Mouse (Mus musculus): ENCODE data around the gene 3110001I22Rik. TPM values are rescaled to one million over a fixed set of nuclear protein-coding genes. Genes with fewer than 3 reads are reported as not detected.
"Not testable (repeated sequence)": the region's sequence is repeated elsewhere in the genome, so short reads cannot be mapped to it uniquely, and the experiment has no call there.

3110001I22Rik gene
- polyA plus RNA-seq, 1 experiment from 2014 or later = 2.0 TPM

DNA sequence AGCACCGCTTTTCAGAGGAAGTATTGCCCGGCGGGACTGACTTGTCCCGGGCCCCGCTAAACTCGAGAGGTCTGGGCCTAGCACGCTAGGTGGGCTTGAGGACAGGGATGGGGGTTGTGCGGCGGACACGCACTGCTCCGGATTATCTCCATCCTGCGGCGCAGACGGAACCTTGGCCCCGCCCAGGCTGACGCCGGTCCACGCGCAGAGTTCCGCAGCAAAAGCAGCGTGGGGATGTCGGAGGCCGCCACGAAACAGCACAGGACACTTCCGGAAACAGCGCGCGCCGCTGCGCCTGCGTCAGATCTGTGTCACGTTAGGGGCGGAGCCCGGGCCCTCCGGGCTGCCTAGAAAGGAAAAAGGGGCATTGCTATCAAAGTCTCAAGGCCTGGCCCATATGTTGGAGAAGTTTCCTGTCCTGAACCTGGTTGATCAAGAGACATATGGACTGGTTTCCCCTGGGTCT, 3.8 kb upstream of the 3110001I22Rik start, which contains the start of gene Parn:
TSS of gene Parn (minus strand) at position 293 of the 466 bp plus-strand sequence.
- WGBS (ENCODE audit: insufficient replicate concordance) = under 1% methylated on average over 35 of the region's 35 CpGs
- peak; percentile 78 for ATAC-seq (ENCODE audit: low read depth)

DNA sequence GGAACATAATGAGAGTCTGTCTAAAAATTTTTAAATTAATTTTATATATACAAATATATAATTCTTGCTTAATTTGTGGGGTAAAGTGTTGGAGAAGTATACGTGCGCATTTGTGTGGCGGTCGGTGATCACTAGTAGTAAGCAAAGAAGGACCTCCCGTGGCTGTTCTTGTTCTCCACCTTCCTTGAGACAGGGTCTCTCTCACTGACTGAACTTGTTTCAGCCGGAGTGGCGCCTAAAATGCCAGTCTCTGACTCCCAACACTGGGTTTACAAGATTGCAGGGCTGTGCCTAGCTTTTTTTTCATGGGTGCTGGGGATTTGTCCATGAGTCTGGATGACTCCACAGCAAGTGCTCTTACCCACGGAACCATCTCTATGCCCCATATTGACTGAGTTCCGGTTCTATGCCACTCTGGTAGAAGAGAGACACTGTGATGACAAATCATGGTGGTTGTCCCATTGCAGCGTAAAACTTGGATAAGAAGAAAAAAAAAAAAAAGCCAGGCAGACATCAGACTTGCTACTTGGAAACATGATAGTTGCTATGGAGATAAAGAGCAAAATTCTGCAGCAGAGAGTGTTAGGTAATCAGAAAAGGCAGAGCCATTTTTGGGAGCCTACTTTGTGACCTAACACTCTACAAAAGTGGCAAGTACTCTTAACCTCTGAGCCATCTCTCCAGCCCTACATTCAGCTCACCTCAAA, 3.2 kb upstream of the 3110001I22Rik start:
- 60% methylated on average over 10 of the region's 10 CpGs for WGBS (ENCODE audit: insufficient replicate concordance)
- Histone ChIP-seq H3K36me3 (ENCODE audit: control insufficient read depth, insufficient read depth) (no peaks in the 10 kb centered on the region), H3K4me1 (ENCODE audit: control insufficient read depth, low read depth, low read length) (peaks cover 26% of the 10 kb centered on the region), H3K27ac (ENCODE audit: low read length) (peak overlapping the region; percentile 74), H3K27me3 (ENCODE audit: control insufficient read depth, insufficient read depth, low read depth, low read length) (no peaks in the 10 kb centered on the region), H3K4me2 (ENCODE audit: low read depth, low read length) (peak overlapping the region; percentile 82), H3K4me3 (ENCODE audit: low read depth, low read length) (peak overlapping the region; percentile 87), H3K9me3 (replicated peaks; ENCODE audit: control insufficient read depth, low read length) (no peaks in the 10 kb centered on the region), H3K9ac (ENCODE audit: low read depth, low read length) (peak overlapping the region; percentile 83)
- no peak for ATAC-seq (ENCODE audit: low read depth)

More for the DNA sequence above, 3.8 kb upstream of the 3110001I22Rik start, which contains the start of gene Parn:
- peaks cover 22% of the 10 kb centered on the region for H3K4me1 ChIP-seq (ENCODE audit: control insufficient read depth, low read depth, low read length)
- no peaks in the 10 kb centered on the region for H3K36me3 ChIP-seq (ENCODE audit: control insufficient read depth, insufficient read depth)
- peak within 1 kb of the TSS; percentile 87 for H3K4me3 ChIP-seq (ENCODE audit: low read depth, low read length)
- no peaks in the 10 kb centered on the region for H3K9me3 ChIP-seq (replicated peaks; ENCODE audit: control insufficient read depth, low read length)
- H3K4me2 ChIP-seq (ENCODE audit: low read depth, low read length) = peak within 1 kb of the TSS; percentile 82
- H3K27ac ChIP-seq (ENCODE audit: low read length) = peak within 1 kb of the TSS; percentile 74
- H3K27me3 ChIP-seq (ENCODE audit: control insufficient read depth, insufficient read depth, low read depth, low read length) = no peaks in the 10 kb centered on the region
- H3K9ac ChIP-seq (ENCODE audit: low read depth, low read length) = peak within 1 kb of the TSS; percentile 83

DNA sequence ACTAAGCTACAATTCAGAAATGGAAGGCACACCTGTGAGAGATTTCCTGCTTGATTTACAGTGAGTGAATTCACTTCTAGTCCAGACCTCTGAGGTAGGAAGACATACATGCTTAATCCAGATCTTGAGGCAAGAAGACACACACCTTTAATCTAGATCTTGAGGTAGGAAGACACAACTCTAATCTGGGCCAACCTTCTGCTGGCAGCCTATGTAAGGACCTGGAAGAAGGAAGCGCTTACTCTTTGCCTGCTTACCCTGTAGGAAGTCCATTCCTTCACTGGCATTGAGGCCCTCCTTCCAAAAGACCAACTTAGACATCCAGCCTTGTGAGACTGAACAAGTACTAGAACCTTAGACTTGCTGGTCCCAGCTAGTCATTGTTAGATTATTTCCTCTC, 2.4 kb upstream of the 3110001I22Rik start:
- Histone ChIP-seq H3K4me3 (ENCODE audit: low read depth, low read length) (no peak overlapping the region), H3K27me3 (ENCODE audit: control insufficient read depth, insufficient read depth, low read depth, low read length) (no peaks in the 10 kb centered on the region), H3K36me3 (ENCODE audit: control insufficient read depth, insufficient read depth) (no peaks in the 10 kb centered on the region), H3K4me1 (ENCODE audit: control insufficient read depth, low read depth, low read length) (peaks cover 26% of the 10 kb centered on the region), H3K9me3 (replicated peaks; ENCODE audit: control insufficient read depth, low read length) (no peaks in the 10 kb centered on the region), H3K27ac (ENCODE audit: low read length) (no peak overlapping the region), H3K9ac (ENCODE audit: low read depth, low read length) (no peak overlapping the region), H3K4me2 (ENCODE audit: low read depth, low read length) (no peak overlapping the region)
- ATAC-seq (ENCODE audit: low read depth) = no peak
- WGBS (ENCODE audit: insufficient replicate concordance) = 83% methylated on average over 1 of the region's 1 CpGs

DNA sequence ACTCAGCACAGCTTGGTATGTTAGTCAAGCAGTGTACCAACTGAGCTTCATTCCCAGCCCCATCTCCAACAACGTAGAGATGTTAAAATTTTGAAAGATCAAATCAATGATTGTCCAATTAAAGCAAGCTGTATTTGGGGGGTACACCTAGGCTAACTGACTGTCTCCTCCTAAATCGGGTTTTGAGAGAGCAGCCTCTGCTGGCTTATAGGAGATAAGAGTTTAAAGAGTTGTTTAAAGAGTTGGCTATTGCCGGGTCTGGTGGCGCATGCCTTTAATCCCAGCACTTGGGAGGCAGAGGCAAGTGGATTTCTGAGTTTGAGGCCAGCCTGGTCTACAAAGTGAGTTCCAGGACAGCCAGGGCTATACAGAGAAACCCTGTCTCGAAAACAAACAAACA, 833 bp upstream of the 3110001I22Rik start:
- not testable (repeated sequence) for H3K27me3 ChIP-seq (ENCODE audit: control insufficient read depth, insufficient read depth, low read depth, low read length); ATAC-seq (ENCODE audit: low read depth); H3K27ac ChIP-seq (ENCODE audit: low read length); H3K9me3 ChIP-seq (replicated peaks; ENCODE audit: control insufficient read depth, low read length); H3K9ac ChIP-seq (ENCODE audit: low read depth, low read length); H3K36me3 ChIP-seq (ENCODE audit: control insufficient read depth, insufficient read depth)
- Histone ChIP-seq H3K4me1 (ENCODE audit: control insufficient read depth, low read depth, low read length) (peaks cover 26% of the 10 kb centered on the region), H3K4me2 (ENCODE audit: low read depth, low read length) (peak overlapping the region; percentile 90), H3K4me3 (ENCODE audit: low read depth, low read length) (peak overlapping the region; percentile 91)
- WGBS (ENCODE audit: insufficient replicate concordance) = 37% methylated on average over 5 of the region's 5 CpGs

DNA sequence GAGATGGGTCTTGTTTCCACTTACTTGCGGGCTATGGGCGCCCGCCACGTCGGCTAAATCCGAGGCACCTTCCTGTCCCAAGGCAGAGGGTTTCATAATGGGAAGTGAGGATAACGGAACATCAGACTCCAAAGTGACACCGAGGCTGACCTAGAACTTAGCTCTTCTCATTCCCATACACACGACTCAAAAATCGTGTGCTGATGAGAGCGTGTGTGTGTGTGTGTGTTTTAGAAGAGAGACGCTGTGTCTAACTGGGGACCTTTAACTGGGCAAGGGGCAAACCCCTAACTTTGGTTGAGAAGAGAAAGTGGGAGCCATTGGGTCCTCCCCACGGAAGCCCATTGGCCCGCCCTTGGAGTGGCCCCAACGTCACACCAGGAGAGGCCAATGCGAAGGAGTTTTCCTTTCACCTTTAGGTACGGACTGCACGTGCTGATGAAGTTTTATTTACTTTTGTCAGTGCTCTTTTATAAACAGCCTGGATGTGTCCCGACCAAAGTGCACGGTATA, 713 bp downstream of the 3110001I22Rik start:
- WGBS (ENCODE audit: insufficient replicate concordance) = under 1% methylated on average over 20 of the region's 20 CpGs
- H3K9ac ChIP-seq (ENCODE audit: low read depth, low read length) = peak overlapping the region; percentile 91
- peak; percentile 76 for ATAC-seq (ENCODE audit: low read depth)

DNA sequence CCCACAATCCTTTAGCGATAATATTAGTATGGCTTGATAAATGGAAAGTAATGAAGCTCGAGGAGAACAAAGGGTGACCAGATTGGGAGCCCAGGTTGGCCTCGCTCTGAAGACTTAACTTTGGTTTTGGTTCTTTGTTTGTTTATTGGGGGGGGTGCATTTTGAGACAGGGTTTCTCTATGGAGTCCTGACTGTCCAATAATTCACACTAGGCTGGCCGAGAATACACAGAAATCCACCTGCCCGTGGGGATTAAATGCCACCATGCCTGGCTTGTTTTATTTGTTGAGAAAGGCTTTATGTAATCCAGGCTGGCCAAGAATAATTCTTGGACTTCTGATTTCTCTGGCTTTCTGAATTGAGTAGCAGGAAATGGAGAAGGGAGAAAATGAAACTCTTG, 1.4 kb downstream of the 3110001I22Rik start:
- no peak for ATAC-seq (ENCODE audit: low read depth)
- 70% methylated on average over 5 of the region's 5 CpGs for WGBS (ENCODE audit: insufficient replicate concordance)
- peaks cover 10% of the 10 kb centered on the region; the same call in 1 of the 2 replicates for H3K36me3 ChIP-seq (ENCODE audit: control insufficient read depth, insufficient read depth)
- H3K9me3 ChIP-seq (replicated peaks; ENCODE audit: control insufficient read depth, low read length) = no peaks in the 10 kb centered on the region
- H3K4me2 ChIP-seq (ENCODE audit: low read depth, low read length) = peak overlapping the region; percentile 90
- H3K4me1 ChIP-seq (ENCODE audit: control insufficient read depth, low read depth, low read length) = peaks cover 21% of the 10 kb centered on the region
- H3K4me3 ChIP-seq (ENCODE audit: low read depth, low read length) = peak overlapping the region; percentile 91
- no peaks in the 10 kb centered on the region for H3K27me3 ChIP-seq (ENCODE audit: control insufficient read depth, insufficient read depth, low read depth, low read length)
- H3K27ac ChIP-seq (ENCODE audit: low read length) = 0 out of 2 replicates have a peak overlapping the region, but pooled peaks have one; percentile 9
- H3K9ac ChIP-seq (ENCODE audit: low read depth, low read length) = no peak overlapping the region

More for the DNA sequence above, 713 bp downstream of the 3110001I22Rik start:
- no peaks in the 10 kb centered on the region for H3K27me3 ChIP-seq (ENCODE audit: control insufficient read depth, insufficient read depth, low read depth, low read length)
- peaks cover 24% of the 10 kb centered on the region for H3K4me1 ChIP-seq (ENCODE audit: control insufficient read depth, low read depth, low read length)
- H3K36me3 ChIP-seq (ENCODE audit: control insufficient read depth, insufficient read depth) = peaks cover 6% of the 10 kb centered on the region; the same call in 1 of the 2 replicates
- H3K4me3 ChIP-seq (ENCODE audit: low read depth, low read length) = peak overlapping the region; percentile 91
- peak overlapping the region; percentile 90 for H3K4me2 ChIP-seq (ENCODE audit: low read depth, low read length)
- peak overlapping the region; percentile 91 for H3K27ac ChIP-seq (ENCODE audit: low read length)
- H3K9me3 ChIP-seq (replicated peaks; ENCODE audit: control insufficient read depth, low read length) = no peaks in the 10 kb centered on the region

DNA sequence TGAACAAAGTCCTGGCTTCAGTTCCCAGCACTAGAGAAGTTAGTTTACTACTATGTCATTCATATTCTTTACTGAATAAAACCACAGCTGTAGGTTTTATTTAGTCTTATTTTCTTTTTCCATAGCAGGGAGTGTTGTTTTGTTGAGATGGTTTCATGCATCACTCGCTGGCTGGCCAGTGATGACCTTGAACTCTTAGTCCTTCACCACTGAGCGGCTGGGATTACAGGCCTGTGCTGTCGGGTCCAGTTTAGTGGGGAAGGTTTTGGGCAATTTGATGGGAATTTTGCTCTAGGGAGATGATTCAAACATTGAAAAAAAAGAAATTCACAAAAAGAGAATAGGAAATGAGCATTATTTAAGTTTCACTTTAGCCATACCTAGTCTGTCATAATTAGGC, 2.8 kb downstream of the 3110001I22Rik start:
- peaks cover 9% of the 10 kb centered on the region for H3K4me1 ChIP-seq (ENCODE audit: control insufficient read depth, low read depth, low read length)
- no peak overlapping the region for H3K27ac ChIP-seq (ENCODE audit: low read length)
- no peak overlapping the region for H3K4me2 ChIP-seq (ENCODE audit: low read depth, low read length)
- no peak for ATAC-seq (ENCODE audit: low read depth)
- H3K9me3 ChIP-seq (replicated peaks; ENCODE audit: control insufficient read depth, low read length) = no peaks in the 10 kb centered on the region
- H3K9ac ChIP-seq (ENCODE audit: low read depth, low read length) = no peak overlapping the region
- WGBS (ENCODE audit: insufficient replicate concordance) = 69% methylated on average over 3 of the region's 3 CpGs
- no peak overlapping the region for H3K4me3 ChIP-seq (ENCODE audit: low read depth, low read length)
- peaks cover 10% of the 10 kb centered on the region; the same call in 1 of the 2 replicates for H3K36me3 ChIP-seq (ENCODE audit: control insufficient read depth, insufficient read depth)
- H3K27me3 ChIP-seq (ENCODE audit: control insufficient read depth, insufficient read depth, low read depth, low read length) = no peaks in the 10 kb centered on the region

DNA sequence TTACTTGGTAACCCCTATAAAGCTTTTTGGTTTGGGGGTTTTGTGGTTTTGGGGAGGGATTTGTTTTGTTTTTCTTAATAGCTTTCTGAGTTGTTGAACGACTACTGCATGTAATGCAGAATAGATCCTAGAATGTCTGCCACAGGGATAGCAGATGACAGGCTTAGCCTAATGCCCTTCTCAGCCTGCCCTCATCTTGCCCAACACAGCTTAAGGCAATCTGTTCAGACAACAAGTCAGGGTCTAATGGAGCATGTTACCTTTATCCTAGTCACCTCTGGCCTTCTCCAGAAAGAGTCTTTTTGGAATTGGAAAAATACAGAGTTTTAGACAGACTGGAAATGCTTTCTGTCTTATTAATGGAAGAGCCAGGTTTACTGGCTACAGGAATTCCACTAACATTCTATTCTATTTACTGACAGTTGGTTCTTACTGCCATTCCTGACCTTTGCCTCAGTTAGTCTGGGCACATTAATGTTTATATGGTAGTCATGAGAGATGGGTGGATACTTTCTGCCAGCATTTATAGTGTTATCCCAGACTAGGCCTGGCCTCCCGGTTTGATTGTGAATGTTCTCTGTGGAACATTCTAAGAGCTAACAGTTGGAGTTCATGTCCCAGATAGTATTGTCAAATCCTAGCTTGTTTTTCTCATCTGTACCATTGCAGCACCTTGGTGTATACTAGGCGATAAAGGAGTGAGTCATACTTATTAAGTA, 7.0 kb downstream of the 3110001I22Rik start:
- ATAC-seq (ENCODE audit: low read depth) = no peak
- Histone ChIP-seq H3K27ac (ENCODE audit: low read length) (no peak overlapping the region), H3K4me2 (ENCODE audit: low read depth, low read length) (no peak overlapping the region)

More for the DNA sequence above, 7.0 kb downstream of the 3110001I22Rik start:
- Histone ChIP-seq H3K27me3 (ENCODE audit: control insufficient read depth, insufficient read depth, low read depth, low read length) (no peaks in the 10 kb centered on the region), H3K4me1 (ENCODE audit: control insufficient read depth, low read depth, low read length) (no peaks in the 10 kb centered on the region), H3K9me3 (replicated peaks; ENCODE audit: control insufficient read depth, low read length) (no peaks in the 10 kb centered on the region), H3K9ac (ENCODE audit: low read depth, low read length) (no peak overlapping the region), H3K36me3 (ENCODE audit: control insufficient read depth, insufficient read depth) (peaks cover 10% of the 10 kb centered on the region; the same call in 1 of the 2 replicates), H3K4me3 (ENCODE audit: low read depth, low read length) (no peak overlapping the region)
- WGBS (ENCODE audit: insufficient replicate concordance) = 77% methylated on average over 3 of the region's 3 CpGs
